Mouse (Mus musculus) MEL (cell line): Measurements from ENCODE around the gene Hnf1b.

ENCODE experiments used
- ELF1 ChIP-seq: IDR thresholded peaks from 2 replicates; pipeline ENCODE4 v1.6.1; 2014; ENCODE audit warnings: low read depth, mild to moderate bottlenecking, inconsistent platforms, low read length, improper control_type of control experiment, moderate library complexity
- GABPA ChIP-seq: IDR thresholded peaks from 2 replicates; pipeline ENCODE4 v1.6.1; 2012; ENCODE audit warnings: low read depth, mild to moderate bottlenecking, inconsistent platforms, low read length, improper control_type of control experiment, moderate library complexity
- POLR2A ChIP-seq, 2 experiments: IDR thresholded peaks; 2 replicates each; pipeline ENCODE4 v1.6.1; 2011 to 2012; ENCODE audit warnings: low read length in 2 of 2, mild to moderate bottlenecking in 2 of 2, control low read depth in 1 of 2, improper control_type of control experiment in 1 of 2, low read depth in 1 of 2, moderate library complexity in 1 of 2; ENCODE audit not compliant: control insufficient read depth in 1 of 2, insufficient read depth in 1 of 2, poor library complexity in 1 of 2
- UBTF ChIP-seq: IDR thresholded peaks from 2 replicates; pipeline ENCODE4 v1.6.1; 2012; ENCODE audit warnings: low read depth, mild to moderate bottlenecking, inconsistent platforms, low read length, improper control_type of control experiment, moderate library complexity, borderline replicate concordance; ENCODE audit not compliant: insufficient read depth

DNA sequence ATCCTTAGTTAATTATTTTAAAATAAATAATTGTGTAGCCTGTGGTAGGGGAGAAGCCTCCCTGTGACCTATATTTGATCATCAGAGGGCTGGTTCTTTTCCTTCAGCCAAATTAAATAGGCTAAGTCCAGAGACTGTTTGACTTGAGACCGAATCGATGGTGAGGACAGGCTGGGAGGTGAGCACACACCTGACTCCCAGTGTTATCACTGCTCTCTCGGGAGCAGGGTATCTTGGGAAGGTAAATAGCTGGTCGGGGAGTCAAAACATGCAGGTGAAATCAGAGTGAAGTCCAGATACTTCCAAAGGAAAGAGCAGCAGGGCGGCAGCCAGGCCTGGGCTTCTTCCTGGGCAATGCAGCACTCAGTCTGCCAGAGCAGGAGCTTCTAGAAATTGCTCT is 31.6 kb downstream of the Hnf1b start:
- no peak for TF ChIP-seq GABPA
- no peak for TF ChIP-seq POLR2A (IDR thresholded peaks at IDR 0.05; ENCODE audit: control insufficient read depth in 1 of 2, insufficient read depth in 1 of 2, low read depth in 1 of 2, low read length in 2 of 2, poor library complexity in 1 of 2)
- TF ChIP-seq ELF1, result no peak
- no peak for TF ChIP-seq UBTF
